Mouse (Mus musculus) hindbrain, postnatal 0 days (tissue): ENCODE measurements at regions not wholly inside any gene's neighbourhood (a gene's known extent, or its start where the extent isn't known, plus 50 kb on each side); places are given as distances from the start of the nearest gene placed in this dataset.

ENCODE experiments used
- ATAC-seq: fragments of 200-750 bp; cut with Nextera tagmentation; 2 replicates; pipeline ENCODE4 v1.8.0; 2017; ENCODE audit warnings: mild to moderate bottlenecking, moderate TSS enrichment, moderate library complexity
- DNase-seq: peaks from one replicate; pipeline ENCODE4 v3.0.0-alpha.2; 2015; ENCODE audit warnings: low spot score
- H3K27ac ChIP-seq: fragments of 300-500 bp; sonication (generic); 2 replicates; pipeline ENCODE4 v1.5.1; 2014; ENCODE audit warnings: mild to moderate bottlenecking
- H3K27me3 ChIP-seq: fragments of 300-500 bp; sonication (generic); 2 replicates; pipeline ENCODE4 v1.6.1; 2014; ENCODE audit warnings: low read length, mixed read lengths; ENCODE audit not compliant: insufficient read depth
- H3K36me3 ChIP-seq: fragments of 300-500 bp; sonication (generic); 2 replicates; pipeline ENCODE4 v1.6.1; 2014; ENCODE audit warnings: low read length, mixed read lengths; ENCODE audit not compliant: insufficient read depth
- H3K4me1 ChIP-seq: fragments of 300-500 bp; sonication (generic); 2 replicates; pipeline ENCODE4 v1.6.1; 2014; ENCODE audit warnings: antibody characterized with exemption, low read length, mixed read lengths; ENCODE audit not compliant: insufficient read depth
- H3K4me2 ChIP-seq: fragments of 300-500 bp; sonication (generic); 2 replicates; pipeline ENCODE4 v1.6.1; 2014; ENCODE audit warnings: low read depth, mild to moderate bottlenecking, low read length, moderate library complexity, mixed read lengths
- H3K4me3 ChIP-seq: fragments of 300-500 bp; sonication (generic); 2 replicates; pipeline ENCODE4 v1.5.1; 2014; ENCODE audit warnings: low read length
- H3K9ac ChIP-seq: fragments of 300-500 bp; sonication (generic); replicated peaks from 2 replicates; pipeline ENCODE4 v1.6.1; 2014; ENCODE audit warnings: mild to moderate bottlenecking, low read length, moderate library complexity, mixed read lengths
- H3K9me3 ChIP-seq: fragments of 300-500 bp; sonication (generic); 2 replicates; pipeline ENCODE4 v1.6.1; 2016; ENCODE audit warnings: low read length, mixed read lengths
- CTCF ChIP-seq: IDR thresholded peaks from 2 replicates; pipeline ENCODE4 v1.5.1; 2016; ENCODE audit warnings: antibody characterized with exemption, control low read depth, low read depth
- WGBS: fragments of 180-500 bp; shearing (Covaris S2); extraction: QIAGEN DNeasy Blood & Tissue Kit; methylation state at CpG from one replicate; pipeline ENCODE4 v1.1.7; 2014; 5-methylcytosine and 5-hydroxymethylcytosine counted together

DNA sequence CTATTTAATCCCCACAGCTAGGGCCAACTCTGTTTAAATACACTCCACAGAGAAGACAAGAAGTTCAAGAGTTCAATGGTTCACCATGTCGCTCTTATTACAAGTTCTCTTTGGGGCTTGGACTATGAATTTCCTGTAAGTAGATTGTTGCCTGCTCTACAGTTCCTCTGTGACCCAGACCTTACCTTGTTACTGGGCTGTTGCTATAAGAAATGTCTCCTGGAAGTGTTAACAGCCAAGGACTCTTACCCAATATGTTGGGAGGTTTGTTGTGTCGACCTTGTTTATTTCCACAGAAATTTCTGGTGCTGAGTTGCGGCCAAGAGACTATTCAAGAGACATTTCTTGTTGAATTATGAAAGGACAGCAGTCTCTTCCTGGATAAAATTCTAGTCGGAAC lies 78.3 kb upstream of the Thbs1 start:
- H3K4me3 ChIP-seq = no peak overlapping the region
- no peaks in the 10 kb centered on the region for H3K36me3 ChIP-seq
- DNase-seq = no peak
- no peak for TF ChIP-seq CTCF
- ATAC-seq = no peak
- H3K9ac ChIP-seq = no peak overlapping the region
- H3K27me3 ChIP-seq = no peaks in the 10 kb centered on the region
- H3K4me2 ChIP-seq = no peak overlapping the region
- 87% methylated on average over 4 of the region's 4 CpGs for WGBS
- no peak overlapping the region for H3K27ac ChIP-seq
- no peaks in the 10 kb centered on the region for H3K9me3 ChIP-seq
- H3K4me1 ChIP-seq = no peaks in the 10 kb centered on the region

DNA sequence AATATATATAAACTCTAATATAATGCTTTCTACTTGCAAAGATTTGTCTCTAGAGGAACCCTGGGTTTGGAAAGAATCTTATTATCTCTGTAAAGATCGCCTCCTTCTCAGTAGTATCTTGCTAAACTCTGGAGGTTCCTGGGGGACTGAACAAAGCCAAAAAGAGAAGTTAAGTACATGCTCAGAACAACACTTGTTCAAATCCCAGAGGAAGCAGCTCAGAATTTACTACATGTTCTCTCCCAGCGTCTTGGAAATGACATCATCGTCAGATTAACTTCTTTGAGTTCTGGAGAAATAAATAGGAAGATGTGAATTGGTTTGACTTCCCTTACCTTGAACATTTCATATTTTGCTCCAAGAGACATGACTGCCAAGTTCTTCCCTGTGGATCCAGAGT lies 77.7 kb upstream of the Thbs1 start:
- WGBS = 90% methylated on average over 3 of the region's 3 CpGs
- Histone ChIP-seq H3K9me3 (no peaks in the 10 kb centered on the region), H3K27ac (no peak overlapping the region), H3K4me1 (no peaks in the 10 kb centered on the region), H3K9ac (no peak overlapping the region), H3K4me2 (no peak overlapping the region), H3K27me3 (no peaks in the 10 kb centered on the region), H3K36me3 (no peaks in the 10 kb centered on the region), H3K4me3 (no peak overlapping the region)
- no peak for DNase-seq
- TF ChIP-seq CTCF = no peak
- ATAC-seq = no peak

DNA sequence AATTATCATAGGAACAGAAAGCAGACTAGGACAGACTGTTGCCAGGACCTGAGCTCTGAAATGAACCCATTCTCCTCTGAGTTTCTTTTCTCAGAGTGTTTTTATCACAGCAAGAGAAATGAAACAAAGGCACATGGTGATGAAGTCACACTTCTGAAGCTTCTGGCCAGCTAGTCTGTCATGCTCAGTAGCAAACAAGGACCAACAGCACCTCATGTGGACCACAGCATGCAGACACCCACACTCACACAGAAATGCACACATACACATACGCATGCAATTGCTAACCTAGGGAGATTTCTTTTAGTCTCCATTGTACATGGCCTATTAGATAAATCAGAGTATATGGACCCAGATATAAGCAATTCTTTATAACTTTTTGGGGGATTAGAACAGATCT lies 76.3 kb upstream of the Thbs1 start:
- Histone ChIP-seq H3K4me3 (no peak overlapping the region), H3K36me3 (no peaks in the 10 kb centered on the region), H3K9ac (no peak overlapping the region), H3K9me3 (no peaks in the 10 kb centered on the region), H3K4me1 (no peaks in the 10 kb centered on the region), H3K27ac (no peak overlapping the region), H3K4me2 (no peak overlapping the region), H3K27me3 (no peaks in the 10 kb centered on the region)
- no peak for DNase-seq
- TF ChIP-seq CTCF = no peak
- no peak for ATAC-seq
- 95% methylated on average over 1 of the region's 1 CpGs for WGBS

DNA sequence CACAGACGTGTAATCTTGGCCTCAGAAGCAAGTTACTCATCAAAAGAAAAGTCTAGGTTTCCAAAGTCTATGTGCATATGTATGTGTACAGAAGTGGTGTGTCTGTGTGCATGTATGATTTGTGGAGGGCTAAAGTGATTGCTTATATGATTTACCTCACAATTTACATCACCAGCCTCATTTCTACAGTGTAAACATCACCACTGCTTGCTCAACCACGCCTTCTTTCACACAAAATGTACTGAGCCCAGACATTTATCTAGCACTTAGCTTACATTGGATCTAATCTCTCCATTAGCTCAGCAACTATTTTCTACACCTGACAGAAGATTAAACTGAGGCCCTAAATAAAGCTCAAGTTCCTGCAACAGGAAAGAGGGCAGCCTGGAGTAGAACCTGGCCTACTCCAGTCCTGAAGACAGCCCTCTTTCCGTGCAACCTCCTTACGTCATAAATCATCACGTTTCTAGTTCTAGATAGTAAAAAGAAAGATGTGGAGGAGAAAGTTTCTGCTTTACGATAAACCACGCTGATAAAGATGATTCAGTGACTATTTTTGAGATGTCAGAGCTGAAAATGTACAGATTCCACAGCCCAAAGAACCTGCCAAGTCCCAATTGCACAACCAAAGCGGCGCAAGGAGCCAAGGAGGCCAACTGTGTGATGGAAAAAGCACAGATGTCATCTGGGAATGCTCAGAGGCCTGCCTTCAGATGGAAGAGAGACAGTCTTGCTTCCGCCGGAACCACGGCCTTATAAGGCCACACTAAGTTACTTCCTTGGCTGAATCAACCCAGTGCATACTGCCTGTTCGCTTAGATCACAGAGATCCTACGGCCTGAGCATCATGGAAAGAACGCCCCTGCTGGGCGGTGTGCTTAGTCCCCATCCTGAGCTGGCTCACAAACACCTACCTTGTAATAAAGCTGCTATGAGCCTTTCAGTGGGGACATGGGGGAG lies 72.5 kb upstream of the Thbs1 start:
- Histone ChIP-seq H3K27ac (no peak overlapping the region), H3K4me2 (no peak overlapping the region), H3K9me3 (no peaks in the 10 kb centered on the region), H3K4me3 (no peak overlapping the region), H3K9ac (no peak overlapping the region), H3K36me3 (no peaks in the 10 kb centered on the region), H3K4me1 (no peaks in the 10 kb centered on the region), H3K27me3 (no peaks in the 10 kb centered on the region)
- no peak for ATAC-seq
- no peak for TF ChIP-seq CTCF
- no peak for DNase-seq
- 92% methylated on average over 16 of the region's 16 CpGs for WGBS

DNA sequence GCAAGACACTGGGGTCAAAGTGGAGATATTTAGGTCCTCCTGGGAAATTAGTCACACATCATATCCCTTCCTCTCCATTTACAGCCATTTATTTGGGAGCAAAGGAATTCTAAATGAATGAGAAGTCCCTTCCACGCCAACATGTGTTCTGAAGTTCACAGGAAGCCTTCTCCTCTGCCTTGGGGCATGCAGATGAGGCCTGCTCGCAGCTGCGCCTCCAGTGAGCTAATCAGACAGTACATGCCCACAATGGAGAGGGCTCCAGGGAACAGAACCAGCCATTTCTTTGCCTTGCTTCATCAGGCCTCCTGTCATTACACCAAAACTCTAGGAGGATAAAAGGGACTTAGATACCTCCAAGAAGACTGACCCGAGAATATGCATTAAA lies 71.9 kb upstream of the Thbs1 start:
- Histone ChIP-seq H3K4me3 (no peak overlapping the region), H3K9ac (no peak overlapping the region), H3K4me2 (no peak overlapping the region), H3K9me3 (no peaks in the 10 kb centered on the region), H3K4me1 (no peaks in the 10 kb centered on the region), H3K27ac (no peak overlapping the region), H3K36me3 (no peaks in the 10 kb centered on the region), H3K27me3 (no peaks in the 10 kb centered on the region)
- ATAC-seq (no peak), DNase-seq (no peak)
- WGBS = 61% methylated on average over 4 of the region's 4 CpGs
- TF ChIP-seq CTCF = no peak

DNA sequence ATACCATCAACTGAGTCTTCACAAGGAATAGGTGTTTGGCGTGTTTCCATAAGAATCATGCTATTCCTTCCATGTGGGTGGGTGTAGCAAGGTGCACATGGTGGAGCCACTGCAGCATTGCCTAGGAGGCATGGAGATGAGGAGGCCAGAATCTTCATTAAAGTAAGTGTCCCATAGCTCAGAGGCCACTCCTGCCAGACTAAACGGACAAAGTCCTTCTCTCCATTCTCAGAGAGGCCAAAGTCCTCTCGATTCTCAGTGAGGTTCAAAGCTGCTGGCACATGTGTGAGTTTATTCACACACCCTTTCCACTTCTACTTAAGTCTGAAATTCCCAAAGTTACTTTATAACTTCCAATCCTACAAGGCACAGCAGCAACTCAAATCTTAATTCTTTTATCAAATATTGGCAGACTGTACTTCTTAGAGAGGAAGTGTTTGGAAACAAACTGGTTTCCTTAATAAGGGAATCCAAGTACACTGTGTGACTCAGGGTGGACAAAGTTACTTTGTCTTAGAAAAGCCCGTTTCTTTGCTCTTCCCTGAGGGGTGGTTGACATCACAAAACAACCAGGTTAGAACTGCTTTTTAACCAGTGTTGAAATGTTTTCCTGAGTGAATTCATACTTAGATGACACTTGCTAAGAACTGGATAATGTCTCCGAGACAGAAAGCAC lies 69.2 kb upstream of the Thbs1 start:
- H3K4me3 ChIP-seq = no peak overlapping the region
- ATAC-seq = no peak

DNA sequence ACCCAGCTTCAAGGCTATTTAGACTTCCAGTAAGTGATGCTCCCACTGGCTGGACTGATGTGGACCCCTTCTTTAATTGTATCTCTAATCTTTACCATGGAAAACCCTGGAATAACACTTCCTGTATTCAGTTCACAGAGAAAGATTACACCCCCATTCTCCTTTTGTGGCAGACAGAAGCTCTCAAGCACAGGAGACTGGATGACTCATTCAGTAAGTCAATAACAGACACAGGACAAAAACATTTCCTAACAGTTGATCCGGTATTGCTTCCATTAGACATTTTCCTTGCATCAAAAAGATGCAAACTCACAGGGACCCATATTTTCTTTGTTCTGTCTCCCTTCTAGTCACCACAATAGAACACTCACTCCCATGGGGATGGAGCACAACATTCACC lies 67.0 kb upstream of the Thbs1 start:
- H3K9me3 ChIP-seq = no peaks in the 10 kb centered on the region
- DNase-seq = no peak
- no peak overlapping the region for H3K4me3 ChIP-seq
- no peak for TF ChIP-seq CTCF
- H3K4me2 ChIP-seq = no peak overlapping the region
- H3K9ac ChIP-seq = no peak overlapping the region
- 85% methylated on average over 1 of the region's 1 CpGs for WGBS
- H3K4me1 ChIP-seq = no peaks in the 10 kb centered on the region
- ATAC-seq = no peak
- H3K36me3 ChIP-seq = no peaks in the 10 kb centered on the region
- H3K27me3 ChIP-seq = no peaks in the 10 kb centered on the region
- H3K27ac ChIP-seq = no peak overlapping the region

More for the DNA sequence above, 69.2 kb upstream of the Thbs1 start:
- WGBS = 80% methylated on average over 5 of the region's 5 CpGs
- Histone ChIP-seq H3K36me3 (no peaks in the 10 kb centered on the region), H3K9ac (no peak overlapping the region), H3K4me1 (no peaks in the 10 kb centered on the region), H3K27me3 (no peaks in the 10 kb centered on the region), H3K4me2 (no peak overlapping the region), H3K9me3 (no peaks in the 10 kb centered on the region), H3K27ac (no peak overlapping the region)
- TF ChIP-seq CTCF = no peak
- DNase-seq = no peak
